Mouse (Mus musculus): Measurements from ENCODE around the gene Csnk2a2. TPM values are rescaled to one million over a fixed set of nuclear protein-coding genes. Genes with fewer than 3 reads are reported as not detected.
A peak's percentile ranks its signal among the peaks of the same experiment; 100 is the strongest.

Gene Csnk2a2
- polyA plus RNA-seq, 1 experiment from 2014 or later, result 15.5 TPM

DNA sequence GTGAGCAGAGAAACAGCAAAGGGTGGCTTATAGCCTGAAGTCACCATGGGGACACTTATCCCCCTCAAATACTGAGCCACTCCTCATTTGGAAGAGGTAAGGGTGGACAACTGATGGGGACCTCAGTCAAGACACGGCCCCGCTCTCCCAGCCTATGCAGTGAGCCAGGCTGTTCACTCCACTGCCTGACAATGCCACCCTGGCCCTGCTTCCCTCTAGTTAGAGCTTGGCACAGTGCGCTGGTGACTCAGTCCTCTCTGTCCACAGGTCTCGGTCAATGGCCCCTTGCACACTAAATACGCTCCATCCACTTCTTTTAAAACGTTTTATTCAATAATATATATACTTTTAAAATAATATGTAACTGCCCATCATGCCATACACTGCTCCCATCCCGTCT is 42.2 kb downstream of the Csnk2a2 start:
- no peak for ATAC-seq
- no peaks in the 10 kb centered on the region for H3K27me3 ChIP-seq (replicated peaks; ENCODE audit: control insufficient read depth, insufficient read depth, low read length)
- H3K36me3 ChIP-seq (ENCODE audit: control insufficient read depth, insufficient read depth, low read length), result peaks cover 60% of the 10 kb centered on the region
- H3K27ac ChIP-seq (ENCODE audit: low read depth, low read length), result no peak overlapping the region
- no peak overlapping the region for H3K4me3 ChIP-seq (ENCODE audit: low read depth, low read length)
- H3K9ac ChIP-seq (ENCODE audit: low read length), result no peak overlapping the region
- H3K9me3 ChIP-seq (replicated peaks; ENCODE audit: control insufficient read depth, low read length), result no peaks in the 10 kb centered on the region
- no peak overlapping the region for H3K4me2 ChIP-seq (ENCODE audit: low read length)
- no peaks in the 10 kb centered on the region for H3K4me1 ChIP-seq (ENCODE audit: control insufficient read depth, insufficient read depth, low read length)
- WGBS, result 89% methylated on average over 7 of the region's 7 CpGs
- DNase-seq (ENCODE audit: low spot score), result no peak

DNA sequence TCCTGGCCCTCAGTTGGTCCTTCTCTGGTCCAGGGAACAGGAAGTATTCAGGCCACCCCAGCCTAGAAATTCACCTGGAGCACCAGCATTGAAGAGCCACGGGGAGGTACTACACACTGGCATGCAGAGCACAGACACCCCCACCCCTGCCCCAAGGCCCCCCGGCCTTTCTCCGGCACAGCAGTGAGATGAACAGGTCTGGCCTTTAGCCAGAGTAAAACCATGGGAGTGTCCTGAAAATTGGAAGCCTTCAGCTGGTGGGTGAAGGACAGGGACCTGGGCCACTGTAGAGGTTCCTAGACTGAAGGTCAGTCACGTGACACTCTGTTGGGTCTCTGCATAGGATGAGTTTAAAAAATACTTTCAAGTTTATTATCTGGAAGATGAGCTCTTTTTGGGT is 44.8 kb downstream of the Csnk2a2 start:
- H3K4me3 ChIP-seq (ENCODE audit: low read depth, low read length), result no peak overlapping the region
- no peak overlapping the region for H3K9ac ChIP-seq (ENCODE audit: low read length)
- H3K27ac ChIP-seq (ENCODE audit: low read depth, low read length), result no peak overlapping the region
- no peak overlapping the region for H3K4me2 ChIP-seq (ENCODE audit: low read length)
- ATAC-seq (no peak), DNase-seq (ENCODE audit: low spot score) (no peak)
- peaks cover 36% of the 10 kb centered on the region for H3K36me3 ChIP-seq (ENCODE audit: control insufficient read depth, insufficient read depth, low read length)
- 87% methylated on average over 4 of the region's 4 CpGs for WGBS
- H3K9me3 ChIP-seq (replicated peaks; ENCODE audit: control insufficient read depth, low read length), result no peaks in the 10 kb centered on the region
- no peaks in the 10 kb centered on the region for H3K27me3 ChIP-seq (replicated peaks; ENCODE audit: control insufficient read depth, insufficient read depth, low read length)
- no peaks in the 10 kb centered on the region for H3K4me1 ChIP-seq (ENCODE audit: control insufficient read depth, insufficient read depth, low read length)

DNA sequence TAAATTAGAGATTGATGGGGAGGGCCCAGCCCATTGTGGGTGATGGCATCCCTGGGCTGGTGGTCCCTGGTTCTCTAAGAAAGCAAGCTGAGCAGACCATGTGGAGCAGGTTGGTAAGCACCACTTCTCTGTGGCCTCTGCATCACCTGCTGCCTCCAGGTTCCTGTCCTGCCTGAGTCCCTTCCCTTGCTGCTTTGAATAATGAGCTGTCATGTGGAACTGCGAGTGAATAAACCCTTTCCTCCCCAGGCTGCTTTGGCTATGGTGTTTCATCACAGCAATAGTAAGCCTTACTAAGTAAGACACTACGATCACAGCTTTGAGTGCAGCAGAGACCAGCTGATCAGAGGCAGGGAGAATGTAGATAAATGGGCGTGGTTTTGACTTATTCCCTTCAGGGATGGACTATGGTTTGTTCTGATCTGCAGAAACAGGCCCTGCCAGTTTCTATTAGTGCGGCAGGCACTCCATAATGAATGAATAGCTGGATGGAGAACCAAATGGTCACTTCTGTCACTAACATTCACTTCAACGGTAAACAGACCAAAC is 48.3 kb downstream of the Csnk2a2 start:
- DNase-seq (ENCODE audit: low spot score) (no peak), ATAC-seq (no peak)
- no peak overlapping the region for H3K27ac ChIP-seq (ENCODE audit: low read depth, low read length)
- H3K4me3 ChIP-seq (ENCODE audit: low read depth, low read length), result no peak overlapping the region
- WGBS, result 63% methylated on average over 5 of the region's 5 CpGs
- H3K36me3 ChIP-seq (ENCODE audit: control insufficient read depth, insufficient read depth, low read length), result 0 out of 2 replicates have a peak, but pooled peaks cover 3% of the 10 kb centered on the region
- no peaks in the 10 kb centered on the region for H3K27me3 ChIP-seq (replicated peaks; ENCODE audit: control insufficient read depth, insufficient read depth, low read length)
- H3K4me1 ChIP-seq (ENCODE audit: control insufficient read depth, insufficient read depth, low read length), result no peaks in the 10 kb centered on the region
- H3K9me3 ChIP-seq (replicated peaks; ENCODE audit: control insufficient read depth, low read length), result no peaks in the 10 kb centered on the region
- H3K9ac ChIP-seq (ENCODE audit: low read length), result no peak overlapping the region
- H3K4me2 ChIP-seq (ENCODE audit: low read length), result no peak overlapping the region

GRCm38 (mm10) chr8:95440168-95440709 is 49.6 kb downstream of the Csnk2a2 start:
- Histone ChIP-seq H3K4me1 (ENCODE audit: control insufficient read depth, insufficient read depth, low read length) (no peaks in the 10 kb centered on the region), H3K27ac (ENCODE audit: low read depth, low read length) (no peak overlapping the region), H3K4me2 (ENCODE audit: low read length) (no peak overlapping the region), H3K27me3 (replicated peaks; ENCODE audit: control insufficient read depth, insufficient read depth, low read length) (no peaks in the 10 kb centered on the region), H3K9ac (ENCODE audit: low read length) (no peak overlapping the region), H3K4me3 (ENCODE audit: low read depth, low read length) (no peak overlapping the region), H3K36me3 (ENCODE audit: control insufficient read depth, insufficient read depth, low read length) (no peaks in the 10 kb centered on the region), H3K9me3 (replicated peaks; ENCODE audit: control insufficient read depth, low read length) (no peaks in the 10 kb centered on the region)
- no peak for ATAC-seq
- WGBS, result 91% methylated on average over 5 of the region's 5 CpGs
- no peak for DNase-seq (ENCODE audit: low spot score)

DNA sequence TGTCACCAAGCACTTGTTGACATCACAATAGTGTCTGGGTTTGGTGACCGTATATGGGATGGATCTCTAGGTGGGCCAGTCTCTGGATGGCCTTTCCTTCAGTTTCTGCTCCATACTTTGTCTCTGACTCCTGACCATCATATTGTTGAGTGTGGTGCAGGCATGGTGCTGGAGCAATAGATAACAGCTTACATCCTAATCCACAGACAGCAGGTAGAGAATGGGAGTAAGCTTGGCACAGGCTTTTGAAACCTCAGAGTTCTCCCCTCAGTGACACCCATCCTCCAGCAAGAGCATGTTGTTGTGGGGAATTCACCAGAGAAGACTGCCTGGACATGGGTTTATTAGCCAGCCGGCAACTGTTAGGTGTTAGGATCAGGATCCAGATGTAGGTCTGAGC is 50.4 kb downstream of the Csnk2a2 start:
- DNase-seq (ENCODE audit: low spot score), result no peak
- ATAC-seq, result no peak
- Histone ChIP-seq H3K36me3 (ENCODE audit: control insufficient read depth, insufficient read depth, low read length) (no peaks in the 10 kb centered on the region), H3K9ac (ENCODE audit: low read length) (no peak overlapping the region), H3K27me3 (replicated peaks; ENCODE audit: control insufficient read depth, insufficient read depth, low read length) (no peaks in the 10 kb centered on the region), H3K9me3 (replicated peaks; ENCODE audit: control insufficient read depth, low read length) (no peaks in the 10 kb centered on the region), H3K4me3 (ENCODE audit: low read depth, low read length) (no peak overlapping the region), H3K4me1 (ENCODE audit: control insufficient read depth, insufficient read depth, low read length) (no peaks in the 10 kb centered on the region), H3K4me2 (ENCODE audit: low read length) (no peak overlapping the region), H3K27ac (ENCODE audit: low read depth, low read length) (no peak overlapping the region)
- 97% methylated on average over 2 of the region's 2 CpGs for WGBS

DNA sequence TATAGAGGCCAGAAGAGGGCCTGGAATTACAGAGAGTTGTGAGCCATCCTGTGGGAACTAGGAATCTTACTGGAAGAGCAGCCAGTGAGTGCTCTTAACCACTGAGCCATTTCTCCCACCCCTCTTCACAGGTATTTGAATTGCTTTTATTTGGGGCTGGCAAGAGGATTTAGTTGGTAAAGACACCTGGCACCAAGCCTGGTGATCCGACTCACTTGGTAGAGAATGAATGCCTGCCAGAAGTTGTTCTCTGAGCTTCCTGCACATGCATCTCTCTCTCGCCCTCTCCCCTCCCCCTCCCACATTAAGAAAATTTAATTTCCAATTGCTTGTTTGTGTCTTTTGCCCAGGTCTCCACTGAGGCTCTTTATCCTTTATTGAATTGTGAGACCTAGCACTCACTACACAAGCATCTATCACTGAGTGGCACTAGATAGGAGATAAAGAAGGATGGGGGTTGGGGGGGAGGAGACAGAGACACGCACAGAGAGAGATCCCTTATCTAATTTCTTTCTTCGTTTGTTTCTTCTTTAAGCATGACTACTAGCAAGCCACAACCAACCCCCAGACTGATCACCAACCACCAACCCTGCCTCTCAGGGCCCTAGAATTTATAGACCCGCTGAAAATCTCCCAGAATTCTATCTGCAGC is 52.4 kb downstream of the Csnk2a2 start:
- Histone ChIP-seq H3K27ac (ENCODE audit: low read depth, low read length) (no peak overlapping the region), H3K4me2 (ENCODE audit: low read length) (no peak overlapping the region), H3K9me3 (replicated peaks; ENCODE audit: control insufficient read depth, low read length) (no peaks in the 10 kb centered on the region), H3K27me3 (replicated peaks; ENCODE audit: control insufficient read depth, insufficient read depth, low read length) (no peaks in the 10 kb centered on the region), H3K4me1 (ENCODE audit: control insufficient read depth, insufficient read depth, low read length) (peaks cover 13% of the 10 kb centered on the region), H3K36me3 (ENCODE audit: control insufficient read depth, insufficient read depth, low read length) (no peaks in the 10 kb centered on the region), H3K4me3 (ENCODE audit: low read depth, low read length) (no peak overlapping the region), H3K9ac (ENCODE audit: low read length) (no peak overlapping the region)
- WGBS, result 49% methylated on average over 5 of the region's 5 CpGs
- ATAC-seq (no peak), DNase-seq (ENCODE audit: low spot score) (peak; percentile 39)

DNA sequence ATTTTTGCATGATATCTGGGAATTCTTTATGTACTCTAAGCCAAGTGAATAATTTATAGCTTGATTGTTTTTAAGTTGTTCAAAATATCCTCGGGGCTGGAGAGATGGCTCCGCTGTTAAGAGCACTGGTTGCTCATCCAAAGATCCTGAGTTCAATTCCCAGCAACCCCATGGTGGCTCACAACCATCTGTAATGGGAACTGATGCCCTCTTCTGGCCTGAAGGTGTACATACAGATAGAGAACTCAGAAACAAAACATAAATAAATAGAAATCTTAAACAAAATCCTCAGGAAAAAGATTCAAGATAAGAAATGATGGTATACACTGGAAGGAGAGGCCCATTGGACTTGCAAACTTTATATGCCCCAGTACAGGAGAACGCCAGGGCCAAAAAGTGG is 53.9 kb downstream of the Csnk2a2 start:
- no peak for ATAC-seq
- Histone ChIP-seq H3K9me3 (replicated peaks; ENCODE audit: control insufficient read depth, low read length) (no peaks in the 10 kb centered on the region), H3K4me2 (ENCODE audit: low read length) (no peak overlapping the region), H3K4me3 (ENCODE audit: low read depth, low read length) (no peak overlapping the region), H3K27me3 (replicated peaks; ENCODE audit: control insufficient read depth, insufficient read depth, low read length) (no peaks in the 10 kb centered on the region), H3K27ac (ENCODE audit: low read depth, low read length) (no peak overlapping the region), H3K36me3 (ENCODE audit: control insufficient read depth, insufficient read depth, low read length) (no peaks in the 10 kb centered on the region), H3K4me1 (ENCODE audit: control insufficient read depth, insufficient read depth, low read length) (peaks cover 22% of the 10 kb centered on the region), H3K9ac (ENCODE audit: low read length) (no peak overlapping the region)
- no peak for DNase-seq (ENCODE audit: low spot score)
- 96% methylated on average over 3 of the region's 3 CpGs for WGBS

DNA sequence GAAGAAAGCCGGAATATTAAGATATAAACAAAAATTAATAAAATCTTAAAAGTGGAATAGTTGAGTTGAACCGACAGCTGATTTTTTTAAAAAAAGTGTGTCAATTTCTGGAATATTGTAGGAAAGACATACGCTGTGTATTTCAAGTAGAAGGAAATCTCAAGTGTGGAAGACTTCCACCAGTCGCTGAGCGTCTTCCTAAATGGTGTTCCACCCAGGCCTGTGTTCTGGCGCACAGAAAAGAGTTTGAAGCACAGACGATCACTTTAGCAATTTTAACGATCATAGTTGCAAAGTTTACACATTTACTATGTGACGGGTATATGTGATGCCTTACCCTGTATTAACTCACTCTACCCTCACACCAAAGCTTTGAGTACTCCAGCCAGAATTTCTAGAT is 54.4 kb downstream of the Csnk2a2 start:
- no peak overlapping the region for H3K9ac ChIP-seq (ENCODE audit: low read length)
- H3K4me2 ChIP-seq (ENCODE audit: low read length), result peak overlapping the region; percentile 82; the same call in 1 of the 2 replicates
- no peak for ATAC-seq
- no peaks in the 10 kb centered on the region for H3K27me3 ChIP-seq (replicated peaks; ENCODE audit: control insufficient read depth, insufficient read depth, low read length)
- H3K27ac ChIP-seq (ENCODE audit: low read depth, low read length), result 0 out of 2 replicates have a peak overlapping the region, but pooled peaks have one; percentile 10
- H3K4me1 ChIP-seq (ENCODE audit: control insufficient read depth, insufficient read depth, low read length), result peaks cover 24% of the 10 kb centered on the region
- WGBS, result 73% methylated on average over 9 of the region's 9 CpGs
- DNase-seq (ENCODE audit: low spot score), result peak; percentile 24
- no peaks in the 10 kb centered on the region for H3K9me3 ChIP-seq (replicated peaks; ENCODE audit: control insufficient read depth, low read length)
- H3K36me3 ChIP-seq (ENCODE audit: control insufficient read depth, insufficient read depth, low read length), result no peaks in the 10 kb centered on the region
- H3K4me3 ChIP-seq (ENCODE audit: low read depth, low read length), result peak overlapping the region; percentile 94
